Mouse (Mus musculus): ENCODE measurements around the gene Mroh9.

The Mroh9 gene

GRCm38 (mm10) chr1:163085570-163085969 is at the start of gene Mroh9:
Gene Mroh9, minus strand, starts transcription at chr1:163085670.
- no peak for DNase-seq

- no peak for DNase-seq
These were observed 44.5 kb upstream of the Mroh9 start for GRCm38 (mm10) chr1:163129976-163130375.

GRCm38 (mm10) chr1:163129129-163129900 is 43.8 kb upstream of the Mroh9 start:
- no peak for DNase-seq

- no peak for DNase-seq
These were observed 40.9 kb upstream of the Mroh9 start for GRCm38 (mm10) chr1:163126175-163126881.

- no peak for DNase-seq
These were observed 36.9 kb upstream of the Mroh9 start for GRCm38 (mm10) chr1:163122414-163122813.

- no peak for DNase-seq
These were observed 28.1 kb upstream of the Mroh9 start for GRCm38 (mm10) chr1:163113461-163114174.

- DNase-seq = no peak
These were observed 27.2 kb upstream of the Mroh9 start for GRCm38 (mm10) chr1:163112482-163113164.

- no peak for DNase-seq
These were observed 19.5 kb upstream of the Mroh9 start for GRCm38 (mm10) chr1:163104960-163105359.

- DNase-seq = peak; percentile 50
These were observed 6.1 kb upstream of the Mroh9 start for GRCm38 (mm10) chr1:163091438-163092155.

GRCm38 (mm10) chr1:163070502-163070901 is 15.0 kb downstream of the Mroh9 start:
- DNase-seq = peak; percentile 76

GRCm38 (mm10) chr1:163060381-163060780 is 25.1 kb downstream of the Mroh9 start:
- DNase-seq = peak; percentile 29

- peak; percentile 38 for DNase-seq
These were observed 28.1 kb downstream of the Mroh9 start for GRCm38 (mm10) chr1:163057363-163057762.

GRCm38 (mm10) chr1:163055629-163056028 is 29.8 kb downstream of the Mroh9 start:
- DNase-seq = peak; percentile 37

GRCm38 (mm10) chr1:163023075-163023474 is 62.4 kb downstream of the Mroh9 start:
- DNase-seq = no peak

- DNase-seq = no peak
These were observed 76.2 kb downstream of the Mroh9 start for GRCm38 (mm10) chr1:163009220-163009619.

GRCm38 (mm10) chr1:163003496-163003895 is 82.0 kb downstream of the Mroh9 start:
- DNase-seq = no peak

GRCm38 (mm10) chr1:163001271-163001829 is 84.1 kb downstream of the Mroh9 start:
- no peak for DNase-seq

- DNase-seq = no peak
These were observed 97.9 kb downstream of the Mroh9 start for GRCm38 (mm10) chr1:162987546-162987945.

GRCm38 (mm10) chr1:162986777-162987176 is 98.7 kb downstream of the Mroh9 start:
- no peak for DNase-seq

GRCm38 (mm10) chr1:162986121-162986748 is 99.2 kb downstream of the Mroh9 start:
- DNase-seq = no peak

GRCm38 (mm10) chr1:162984428-162984827 is 101.0 kb downstream of the Mroh9 start, which contains the start of gene Fmo3:
Gene Fmo3, minus strand, starts transcription at chr1:162984528.
- DNase-seq = no peak
